23 mouse cellular contexts compared by ENCODE assay signal in genomic region chr1:133967481-133968017, GRCm38 (mm10). TPM values are rescaled to one million over a fixed set of nuclear protein-coding genes. Genes with fewer than 3 reads are reported as not detected.
DNase-seq lines count a peak whose midpoint lies in the region; ATAC-seq and TF ChIP-seq lines count a peak whose summit lies in the region.
"Had no signal": no experiment of that assay in that cellular context is flagged by ENCODE, and none has a peak within 500 bp of the region (broad histone marks: within the 10 kb centered on the region; RNA-seq: fewer than 3 reads in every experiment).

No protein-coding gene starts in this region.

- ATAC-seq in liver, postnatal 0 days: no peak
- ATAC-seq in liver, embryonic 12.5 days: no peak
- ATAC-seq in stomach, embryonic 14.5 days (ENCODE audit: insufficient number of reproducible peaks, insufficient read depth, low FRiP score, low read depth): no peak; the same call in 1 of the 2 replicates
- ATAC-seq: CD4-positive, CD25-positive, alpha-beta regulatory T cell, adult 4 months; forebrain, embryonic 13.5 days; inflammation-experienced regulatory T-cells, adult 6 months had no signal

- no peaks in the 10 kb centered on the region for H3K79me2 ChIP-seq in CH12.LX (replicated peaks; ENCODE audit: control insufficient read depth, extremely low read depth, insufficient read depth, poor library complexity, severe bottlenecking)

- TF ChIP-seq EP300 in liver, postnatal 0 days (IDR thresholded peaks at IDR 0.05; ENCODE audit: low read depth): no peak
- no peak for TF ChIP-seq EP300 in CH12.LX (IDR thresholded peaks at IDR 0.05; ENCODE audit: low read length)

- WGBS in liver, postnatal 0 days (ENCODE audit: insufficient replicate concordance): 51% methylated on average over 7 of the region's 7 CpGs
- WGBS in liver, embryonic 12.5 days (ENCODE audit: insufficient replicate concordance): 47% methylated on average over 7 of the region's 7 CpGs
- 67% methylated on average over 7 of the region's 7 CpGs for WGBS in stomach, embryonic 14.5 days

- dilution Hi-C loops in CH12.LX (cut with MboI; ENCODE audit: extremely low pct_ligation_motif_present, extremely low pct_unique_long_range_greater_than_20kb, low sequenced_read_pairs): no loop called here

- no peak for TF ChIP-seq POLR2A in CH12.LX (IDR thresholded peaks at IDR 0.05; ENCODE audit: low read depth, low read length)

- peaks cover 29% of the 10 kb centered on the region; the same call in 1 of the 2 replicates for H3K4me1 ChIP-seq in liver, postnatal 0 days (ENCODE audit: insufficient read depth)
- H3K4me1 ChIP-seq in liver, embryonic 12.5 days: peaks cover 46% of the 10 kb centered on the region
- peaks cover 4 to 17% of the 10 kb centered on the region in 2 experiments for H3K4me1 ChIP-seq in CH12.LX (ENCODE audit: control insufficient read depth in 1 of 2, insufficient read depth in 2 of 2)
- peaks cover 24% of the 10 kb centered on the region for H3K4me1 ChIP-seq in stomach, embryonic 14.5 days (ENCODE audit: control insufficient read depth, insufficient read depth, low read length)
- H3K4me1 ChIP-seq: forebrain, embryonic 13.5 days; hindbrain, embryonic 13.5 days had no signal

- H3K36me3 ChIP-seq in liver, postnatal 0 days (replicated peaks; ENCODE audit: insufficient read depth, low read length): no peaks in the 10 kb centered on the region
- H3K36me3 ChIP-seq in liver, embryonic 12.5 days: no peaks in the 10 kb centered on the region
- no peaks in the 10 kb centered on the region for H3K36me3 ChIP-seq in CH12.LX (replicated peaks in 1 of 2; ENCODE audit: control insufficient read depth in 1 of 2, insufficient read depth in 1 of 2, low read length in 1 of 2)
- no peaks in the 10 kb centered on the region for H3K36me3 ChIP-seq in stomach, embryonic 14.5 days (ENCODE audit: control insufficient read depth, insufficient read depth, low read length)
- H3K36me3 ChIP-seq: heart, embryonic 12.5 days; hindbrain, embryonic 13.5 days had no signal

- no peak for TF ChIP-seq CTCF in gastrocnemius, adult 2 months (IDR thresholded peaks at IDR 0.05)
- TF ChIP-seq CTCF in liver, postnatal 0 days (IDR thresholded peaks at IDR 0.05; ENCODE audit: low read depth): no peak
- no peak for TF ChIP-seq CTCF in CH12.LX (conservative IDR thresholded peaks at IDR 0.05 in 1 of 2, IDR thresholded peaks at IDR 0.05 in 1 of 2; ENCODE audit: low read depth in 2 of 2, low read length in 2 of 2)

- in situ Hi-C loops in CH12.LX (cut with MboI; ENCODE audit: low pct_ligation_motif_present, low pct_unique_long_range_greater_than_20kb, low sequenced_read_pairs): loop anchor here (10.0 kb wide), 1 partner anchor 47 kb away; no protein-coding TSS in a partner anchor

- no peak for TF ChIP-seq RAD21 in CH12.LX (IDR thresholded peaks at IDR 0.05; ENCODE audit: low read depth, low read length)

- H3K4me2 ChIP-seq in liver, postnatal 0 days (ENCODE audit: low read depth, low read length): no peak overlapping the region
- no peak overlapping the region for H3K4me2 ChIP-seq in liver, embryonic 12.5 days
- no peak overlapping the region for H3K4me2 ChIP-seq in CH12.LX (ENCODE audit: insufficient read depth, low read depth, poor library complexity, severe bottlenecking)
- no peak overlapping the region for H3K4me2 ChIP-seq in stomach, embryonic 14.5 days (replicated peaks; ENCODE audit: low read depth, low read length)
- H3K4me2 ChIP-seq: forebrain, embryonic 13.5 days; heart, embryonic 12.5 days; hindbrain, embryonic 13.5 days had no signal

- DNase-seq in gastrocnemius, adult 2 months: no peak
- no peak for DNase-seq in gastrocnemius, postnatal 14 days
- no peak for DNase-seq in liver, postnatal 0 days
- DNase-seq in CH12.LX (ENCODE audit: extremely low read depth): peak; percentile 2
- DNase-seq in layer of hippocampus, adult 8-10 months (ENCODE audit: low spot score in 2 of 2): no peak
- DNase-seq: adrenal gland, postnatal 36 days; cerebellum, adult 9-10 months; heart, postnatal 14 days; kidney, postnatal 10 days; lung, postnatal 36 days; midbrain, embryonic 14.5 days; thymus, postnatal 25 days had no signal

- H3K27me3 ChIP-seq in liver, postnatal 0 days (ENCODE audit: insufficient read depth, low read length): no peaks in the 10 kb centered on the region
- H3K27me3 ChIP-seq in liver, embryonic 12.5 days (replicated peaks): peaks cover 10% of the 10 kb centered on the region
- H3K27me3 ChIP-seq in CH12.LX (replicated peaks): peaks cover 77% of the 10 kb centered on the region
- H3K27me3 ChIP-seq in stomach, embryonic 14.5 days (ENCODE audit: control insufficient read depth, insufficient read depth, low read length): no peaks in the 10 kb centered on the region
- H3K27me3 ChIP-seq: forebrain, embryonic 13.5 days; heart, embryonic 12.5 days; hindbrain, embryonic 13.5 days had no signal

- intact Hi-C loops in gastrocnemius, adult 2 months (cut with DNase I): loop anchor here (10.0 kb wide), 1 partner anchor 137 kb away; no protein-coding TSS in a partner anchor
- intact Hi-C loops in gastrocnemius, postnatal 14 days (cut with DNase I; ENCODE audit: low total_unique reads): no loop called here

- peak overlapping the region; percentile 4; the same call in 1 of the 2 replicates for H3K9ac ChIP-seq in liver, postnatal 0 days (replicated peaks)
- no peak overlapping the region for H3K9ac ChIP-seq in liver, embryonic 12.5 days
- no peak overlapping the region for H3K9ac ChIP-seq in CH12.LX (ENCODE audit: insufficient read depth, low read depth)
- H3K9ac ChIP-seq in stomach, embryonic 14.5 days (replicated peaks; ENCODE audit: low read depth, low read length): no peak overlapping the region
- H3K9ac ChIP-seq: forebrain, embryonic 13.5 days; heart, embryonic 12.5 days; hindbrain, embryonic 13.5 days; liver, embryonic 14.5 days had no signal

- no peak overlapping the region for H3K4me3 ChIP-seq in gastrocnemius, adult 2 months
- no peak overlapping the region for H3K4me3 ChIP-seq in liver, postnatal 0 days (ENCODE audit: low read depth, low read length)
- no peak overlapping the region for H3K4me3 ChIP-seq in liver, embryonic 12.5 days
- no peak overlapping the region for H3K4me3 ChIP-seq in CH12.LX (replicated peaks in 1 of 3; ENCODE audit: low read depth in 2 of 3, low read length in 2 of 3, poor library complexity in 1 of 3)
- H3K4me3 ChIP-seq in stomach, embryonic 14.5 days (ENCODE audit: low read depth, low read length): no peak overlapping the region
- H3K4me3 ChIP-seq: forebrain, embryonic 13.5 days; heart, embryonic 12.5 days; hindbrain, embryonic 13.5 days; megakaryocyte, embryonic 14.5 days had no signal

- no peaks in the 10 kb centered on the region for H3K9me3 ChIP-seq in liver, postnatal 0 days (ENCODE audit: low read length)
- H3K9me3 ChIP-seq in liver, embryonic 12.5 days (replicated peaks): no peaks in the 10 kb centered on the region
- no peaks in the 10 kb centered on the region for H3K9me3 ChIP-seq in CH12.LX (replicated peaks; ENCODE audit: low read length)
- no peaks in the 10 kb centered on the region for H3K9me3 ChIP-seq in stomach, embryonic 14.5 days (ENCODE audit: control insufficient read depth, low read depth, low read length)
- H3K9me3 ChIP-seq: forebrain, embryonic 13.5 days; heart, embryonic 12.5 days; hindbrain, embryonic 13.5 days; megakaryocyte, embryonic 14.5 days had no signal

- H3K27ac ChIP-seq in gastrocnemius, adult 2 months: peak overlapping the region; percentile 57
- H3K27ac ChIP-seq in liver, postnatal 0 days (ENCODE audit: low read depth): no peak overlapping the region
- no peak overlapping the region for H3K27ac ChIP-seq in liver, embryonic 12.5 days
- no peak overlapping the region for H3K27ac ChIP-seq in CH12.LX (ENCODE audit: insufficient read depth, low read depth)
- peak overlapping the region; percentile 30; the same call in 1 of the 2 replicates for H3K27ac ChIP-seq in stomach, embryonic 14.5 days (ENCODE audit: low read length)
- H3K27ac ChIP-seq: forebrain, embryonic 13.5 days; hindbrain, embryonic 13.5 days; liver, embryonic 14.5 days had no signal

TF ChIP-seq in CH12.LX, 34 proteins besides CTCF, POLR2A, EP300 and RAD21 (continues in another document):
- TF ChIP-seq E2F4 (IDR thresholded peaks at IDR 0.05; ENCODE audit: insufficient replicate concordance, low read depth, low read length) (no peak), ZMIZ1 (IDR thresholded peaks at IDR 0.05; ENCODE audit: low read depth, low read length) (no peak), ZKSCAN1 (IDR thresholded peaks at IDR 0.05; ENCODE audit: borderline replicate concordance, low read depth, low read length) (no peak), MAZ (IDR thresholded peaks at IDR 0.05; ENCODE audit: low read depth, low read length) (no peak), USF1 (IDR thresholded peaks at IDR 0.05; ENCODE audit: low read depth, low read length) (no peak), SMC3 (IDR thresholded peaks at IDR 0.05; ENCODE audit: low read depth, low read length) (no peak), PAX5 (IDR thresholded peaks at IDR 0.05; ENCODE audit: low read length) (no peak), MAFK (IDR thresholded peaks at IDR 0.05; ENCODE audit: insufficient replicate concordance, low read length) (no peak), ZC3H11A (IDR thresholded peaks at IDR 0.05; ENCODE audit: low read depth, low read length) (no peak), TBP (conservative IDR thresholded peaks at IDR 0.05; ENCODE audit: low read depth, low read length) (no peak), UBTF (IDR thresholded peaks at IDR 0.05; ENCODE audit: low read depth, low read length) (no peak)

RNA-seq across cellular contexts. Expression of gene Prelp, which starts 46.3 kb away (rescaled TPM):
- 10 to 100 TPM; 19.5 to 66.5 TPM for total RNA-seq in gastrocnemius, adult 2 months (2021)
- 10 to 100 TPM; 15.6 to 18.4 TPM for total RNA-seq in gastrocnemius, postnatal 14 days (2021)
- polyA plus RNA-seq in liver, postnatal 0 days (2015; fragmentation: Nextera tagmentation; extraction: Ambion mirVana): 5.5 and 6.3 TPM in 2 replicates
- 0.69 and 0.81 TPM in 2 replicates for polyA plus RNA-seq in liver, embryonic 12.5 days (2016; fragmentation: Nextera tagmentation; extraction: Ambion mirVana)
- total RNA-seq in CH12.LX (2012; rRNA removed) (not detected in 2 replicates), CH12.LX (2014; rRNA removed) (not detected in 2 replicates)
- polyA plus RNA-seq in CH12.LX (2012; ENCODE audit: insufficient read length, low read depth): not detected in 2 replicates
- polyA plus RNA-seq in stomach, embryonic 14.5 days (2014; fragmentation: Nextera tagmentation; extraction: Ambion mirVana): 0.91 and 1.6 TPM in 2 replicates
- 10 to 100 TPM; 18.3 to 22.9 (median 20.2) TPM for total RNA-seq in layer of hippocampus, adult 8-10 months (2022)
- total RNA-seq: ES-E14; granulocyte monocyte progenitor cell, adult 5-6 weeks had no signal
- polyA plus RNA-seq: CD4-positive, CD25-positive, alpha-beta regulatory T cell, adult 4 months; inflammation-experienced regulatory T-cells, adult 6 months had no signal

RNA-seq across cellular contexts. Expression of gene Optc, which starts 59.8 kb away (rescaled TPM):
- under 1 TPM in 1 of 2 experiments, not detected in 1; 0.13 TPM for total RNA-seq in gastrocnemius, adult 2 months (2021)
- total RNA-seq in gastrocnemius, postnatal 14 days (2021): under 1 TPM; 0.18 TPM
- 0.11 and 0.14 TPM in 2 replicates for polyA plus RNA-seq in liver, postnatal 0 days (2015; fragmentation: Nextera tagmentation; extraction: Ambion mirVana)
- polyA plus RNA-seq in liver, embryonic 12.5 days (2016; fragmentation: Nextera tagmentation; extraction: Ambion mirVana): 0.10 and 0.11 TPM in 2 replicates
- total RNA-seq in CH12.LX (2012; rRNA removed): not detected in 2 replicates
- total RNA-seq in CH12.LX (2014; rRNA removed): not detected in 2 replicates
- polyA plus RNA-seq in CH12.LX (2012; ENCODE audit: insufficient read length, low read depth): not detected in 2 replicates
- polyA plus RNA-seq in stomach, embryonic 14.5 days (2014; fragmentation: Nextera tagmentation; extraction: Ambion mirVana): 1.8 and 2.1 TPM in 2 replicates
- under 1 TPM; 0.21 to 0.67 (median 0.53) TPM for total RNA-seq in layer of hippocampus, adult 8-10 months (2022)
- total RNA-seq: granulocyte monocyte progenitor cell, adult 5-6 weeks had no signal
- polyA plus RNA-seq: CD4-positive, CD25-positive, alpha-beta regulatory T cell, adult 4 months; inflammation-experienced regulatory T-cells, adult 6 months had no signal

Comparison
In these comparisons a context has a peak if more than half of its experiments do, and no peak if none do; other contexts are left out.
1. H3K27ac ChIP-seq: peak in gastrocnemius, adult 2 months (single experiment) and stomach, embryonic 14.5 days (single experiment); none in liver, postnatal 0 days (single experiment), liver, embryonic 12.5 days (single experiment) and CH12.LX (single experiment).
2. RNA of gene Prelp, which starts 46.3 kb away (total RNA-seq): 19.5 to 66.5 TPM in gastrocnemius, adult 2 months, 18.3 to 22.9 TPM in layer of hippocampus, adult 8-10 months and 15.6 to 18.4 TPM in gastrocnemius, postnatal 14 days; not detected in CH12.LX; every median in the first group is over 10 times any median in the second.